Mouse (Mus musculus): ENCODE results near the gene Mepce. TPM values are rescaled to one million over a fixed set of nuclear protein-coding genes. Genes with fewer than 3 reads are reported as not detected.
A peak's percentile ranks its signal among the peaks of the same experiment; 100 is the strongest.

The Mepce gene
- polyA plus RNA-seq, 1 experiment from 2014 or later: 6.2 TPM

DNA sequence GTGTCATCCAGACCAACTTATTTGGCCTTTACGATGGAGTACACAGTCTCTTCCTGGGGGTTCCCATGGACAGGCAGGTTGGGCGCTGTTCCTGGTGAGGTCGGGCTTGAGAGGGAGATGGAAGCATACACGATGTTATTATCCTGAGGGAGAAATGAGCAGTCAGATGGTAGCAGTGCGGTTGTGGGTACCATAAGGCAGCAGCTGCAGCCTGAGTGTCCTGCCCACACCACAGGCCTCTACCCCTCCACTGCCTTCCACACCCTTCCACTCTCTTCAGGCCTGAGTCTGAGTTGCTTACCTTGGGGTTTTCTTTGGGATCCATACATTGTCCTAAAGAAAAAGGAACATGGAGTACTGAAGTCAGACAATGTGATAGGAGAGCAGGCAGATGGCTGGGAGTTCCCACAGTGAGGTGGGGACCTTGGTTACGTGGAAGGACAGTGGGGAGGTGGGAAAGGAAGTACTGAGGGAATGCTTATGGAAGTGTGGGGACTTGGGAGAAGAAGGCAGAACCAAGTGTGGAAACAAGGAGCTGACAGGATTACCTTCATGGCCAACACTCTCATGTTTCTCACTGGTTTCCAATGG lies 36.1 kb upstream of the Mepce start:
- 70% methylated on average over 6 of the region's 6 CpGs for WGBS
- H3K9ac ChIP-seq: no peak overlapping the region
- no peak overlapping the region for H3K4me2 ChIP-seq
- no peaks in the 10 kb centered on the region for H3K27me3 ChIP-seq (replicated peaks)
- H3K9me3 ChIP-seq: no peaks in the 10 kb centered on the region
- no peak overlapping the region for H3K27ac ChIP-seq (replicated peaks)
- no peak overlapping the region for H3K4me3 ChIP-seq
- H3K36me3 ChIP-seq: no peaks in the 10 kb centered on the region
- H3K4me1 ChIP-seq: no peaks in the 10 kb centered on the region
- ATAC-seq (ENCODE audit: extremely low read depth, insufficient number of reproducible peaks, low FRiP score, low TSS enrichment): no peak

DNA sequence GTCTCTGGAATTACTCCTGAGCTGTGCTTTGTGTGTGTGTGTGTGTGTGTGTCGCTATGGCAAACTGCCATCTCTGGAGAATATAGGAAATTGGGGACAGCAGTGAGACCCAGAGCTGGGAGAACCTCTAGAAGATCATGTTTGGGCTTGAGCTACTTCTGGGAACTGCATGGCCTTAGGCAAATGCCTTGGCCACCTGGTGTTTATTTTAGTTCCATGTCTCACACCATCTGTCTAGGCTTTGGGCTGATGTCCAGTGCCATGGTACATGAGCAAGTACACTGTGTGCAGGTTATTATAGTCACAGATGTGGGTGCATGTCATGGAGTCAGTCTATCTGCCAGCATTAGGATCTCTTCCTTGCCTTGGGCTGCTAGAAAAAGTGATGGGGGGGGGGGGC lies 35.1 kb upstream of the Mepce start:
- Histone ChIP-seq H3K4me2 (no peak overlapping the region), H3K27me3 (replicated peaks) (no peaks in the 10 kb centered on the region)
- WGBS: 74% methylated on average over 1 of the region's 1 CpGs

DNA sequence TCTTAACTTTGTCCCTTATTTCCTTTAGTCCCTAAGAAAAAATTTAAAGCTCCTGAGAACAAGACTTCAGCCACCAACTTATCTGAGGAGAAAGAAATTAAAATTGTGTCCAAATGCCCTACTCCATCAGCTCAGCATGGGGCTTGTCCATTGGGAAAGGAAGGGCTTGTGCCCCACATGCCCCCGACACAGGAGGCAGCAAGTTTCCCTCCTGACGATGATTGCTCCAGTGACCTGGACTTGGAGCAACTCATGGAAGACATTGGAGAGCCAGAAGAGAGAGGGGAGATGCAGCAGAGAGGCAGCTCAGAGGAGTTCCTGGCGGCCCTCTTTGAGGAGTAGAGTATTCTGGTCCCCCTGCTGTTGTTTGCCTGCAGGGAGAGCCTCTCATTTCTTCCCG lies 34.7 kb upstream of the Mepce start:
- Histone ChIP-seq H3K9ac (no peak overlapping the region), H3K4me2 (no peak overlapping the region), H3K4me1 (0 out of 2 replicates have a peak, but pooled peaks cover 3% of the 10 kb centered on the region), H3K36me3 (no peaks in the 10 kb centered on the region), H3K27ac (replicated peaks) (no peak overlapping the region), H3K9me3 (no peaks in the 10 kb centered on the region), H3K4me3 (no peak overlapping the region), H3K27me3 (replicated peaks) (no peaks in the 10 kb centered on the region)
- WGBS: 56% methylated on average over 4 of the region's 4 CpGs
- no peak for ATAC-seq (ENCODE audit: extremely low read depth, insufficient number of reproducible peaks, low FRiP score, low TSS enrichment)

More for the DNA sequence above, 35.1 kb upstream of the Mepce start:
- no peak overlapping the region for H3K4me3 ChIP-seq
- H3K9ac ChIP-seq: no peak overlapping the region
- no peaks in the 10 kb centered on the region for H3K9me3 ChIP-seq
- no peaks in the 10 kb centered on the region for H3K36me3 ChIP-seq
- no peak for ATAC-seq (ENCODE audit: extremely low read depth, insufficient number of reproducible peaks, low FRiP score, low TSS enrichment)
- 0 out of 2 replicates have a peak, but pooled peaks cover under 1% of the 10 kb centered on the region for H3K4me1 ChIP-seq
- H3K27ac ChIP-seq (replicated peaks): no peak overlapping the region

DNA sequence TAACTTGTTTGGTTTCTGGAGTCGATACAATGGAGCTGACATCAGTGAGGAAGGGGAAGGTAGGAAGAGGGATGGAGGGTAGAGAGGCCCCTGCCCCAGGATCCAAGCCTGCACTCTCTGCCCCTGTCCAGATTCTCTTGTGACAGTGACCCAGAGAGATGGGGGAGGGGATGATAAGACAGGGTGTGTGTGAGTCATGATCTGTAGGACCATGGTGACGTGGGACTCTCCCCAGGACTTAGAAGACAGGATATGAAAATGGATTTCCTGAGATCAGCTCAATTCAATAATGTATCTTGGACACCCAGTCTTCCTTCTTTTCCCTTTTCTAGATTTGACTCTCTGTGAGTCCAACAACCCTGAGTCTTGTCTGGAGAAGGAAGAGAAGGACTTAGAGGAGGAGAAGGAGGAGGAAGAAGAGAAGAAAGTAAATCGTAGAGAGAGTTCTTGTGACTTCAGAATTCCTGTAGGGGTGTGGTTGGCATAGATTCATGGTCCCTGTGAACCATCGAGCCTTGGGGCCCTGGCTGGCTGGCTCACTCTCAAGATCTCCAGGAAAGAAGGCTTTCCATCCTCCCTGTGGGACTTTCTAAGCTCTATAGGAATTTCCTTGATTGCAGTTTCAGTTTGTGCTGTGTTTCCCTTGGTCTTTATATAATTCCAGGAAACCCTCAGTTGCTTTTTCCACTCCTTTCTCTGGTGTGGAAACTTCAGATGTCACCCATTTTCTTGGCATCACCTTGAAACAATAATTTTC lies 30.2 kb upstream of the Mepce start:
- Histone ChIP-seq H3K27me3 (replicated peaks) (no peaks in the 10 kb centered on the region), H3K9ac (no peak overlapping the region), H3K36me3 (no peaks in the 10 kb centered on the region), H3K27ac (replicated peaks) (peak overlapping the region; percentile 72), H3K4me1 (0 out of 2 replicates have a peak, but pooled peaks cover 3% of the 10 kb centered on the region), H3K4me3 (no peak overlapping the region), H3K4me2 (no peak overlapping the region), H3K9me3 (no peaks in the 10 kb centered on the region)
- no peak for ATAC-seq (ENCODE audit: extremely low read depth, insufficient number of reproducible peaks, low FRiP score, low TSS enrichment)
- 44% methylated on average over 4 of the region's 4 CpGs for WGBS

DNA sequence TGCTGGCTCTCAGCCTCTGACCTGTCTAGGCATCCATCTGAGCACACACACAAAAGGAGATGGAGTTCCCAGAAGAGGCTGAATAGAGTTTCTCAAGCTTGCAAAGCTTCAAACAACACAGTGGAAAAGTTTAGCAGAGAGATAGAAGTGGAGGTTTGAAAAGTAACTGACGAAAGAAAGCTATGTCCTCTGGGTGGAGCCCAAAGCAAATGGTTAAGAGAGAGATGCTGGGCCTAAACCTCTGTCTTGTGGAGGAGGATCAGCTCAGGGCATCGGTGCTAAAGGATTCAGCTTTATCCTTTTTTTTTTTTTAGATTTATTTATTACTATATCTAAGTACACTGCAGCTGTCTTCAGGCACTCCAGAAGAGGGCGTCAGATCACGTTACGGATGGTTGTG lies 20.9 kb upstream of the Mepce start:
- WGBS: 81% methylated on average over 5 of the region's 5 CpGs
- ATAC-seq (ENCODE audit: extremely low read depth, insufficient number of reproducible peaks, low FRiP score, low TSS enrichment): no peak

DNA sequence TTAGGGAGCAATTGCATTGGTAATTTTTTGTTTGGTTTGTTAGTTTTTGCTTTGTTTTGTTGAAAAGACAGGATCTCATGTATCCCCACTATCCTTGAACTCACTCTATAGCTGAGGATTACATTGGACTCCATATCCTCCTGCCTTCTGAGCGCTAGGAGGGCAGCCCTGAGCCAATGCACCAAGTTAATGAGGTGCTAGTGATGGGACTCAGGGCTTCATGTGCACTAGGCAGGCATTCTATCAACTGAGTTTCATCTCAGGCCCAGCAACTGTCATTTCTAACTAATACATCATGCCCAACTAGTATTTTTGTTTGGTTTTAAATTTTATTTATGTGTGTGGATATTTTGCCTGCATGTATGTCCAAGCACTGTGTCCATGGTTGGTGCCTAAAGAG lies 18.7 kb upstream of the Mepce start:
- ATAC-seq (ENCODE audit: extremely low read depth, insufficient number of reproducible peaks, low FRiP score, low TSS enrichment): no peak

More for the DNA sequence above, 20.9 kb upstream of the Mepce start:
- H3K27ac ChIP-seq (replicated peaks): no peak overlapping the region
- no peaks in the 10 kb centered on the region for H3K9me3 ChIP-seq
- no peaks in the 10 kb centered on the region for H3K27me3 ChIP-seq (replicated peaks)
- H3K4me3 ChIP-seq: no peak overlapping the region
- no peaks in the 10 kb centered on the region for H3K4me1 ChIP-seq
- no peak overlapping the region for H3K9ac ChIP-seq
- H3K36me3 ChIP-seq: no peaks in the 10 kb centered on the region
- H3K4me2 ChIP-seq: no peak overlapping the region

DNA sequence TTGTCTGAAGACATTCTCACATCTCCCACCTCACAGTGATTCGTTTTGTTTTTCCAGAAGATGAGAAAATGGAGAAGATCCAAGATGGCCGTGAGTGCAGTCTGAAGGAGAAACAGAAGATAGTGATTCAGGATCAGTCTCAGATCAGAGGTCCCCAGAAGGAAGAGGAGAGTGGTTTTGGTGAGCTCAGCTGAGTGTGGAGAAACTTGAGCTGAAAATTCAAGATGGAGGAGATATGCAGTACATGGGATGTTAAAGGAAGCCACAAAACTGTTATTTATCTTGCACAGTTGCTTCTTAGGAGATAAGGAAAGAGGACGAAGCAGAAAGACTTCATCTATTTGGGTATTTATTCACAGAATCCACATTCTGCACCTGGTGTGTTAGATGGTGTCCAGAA lies 13.5 kb upstream of the Mepce start:
- no peak for ATAC-seq (ENCODE audit: extremely low read depth, insufficient number of reproducible peaks, low FRiP score, low TSS enrichment)
- Histone ChIP-seq H3K36me3 (no peaks in the 10 kb centered on the region), H3K4me1 (no peaks in the 10 kb centered on the region), H3K9me3 (no peaks in the 10 kb centered on the region), H3K27me3 (replicated peaks) (no peaks in the 10 kb centered on the region), H3K27ac (replicated peaks) (no peak overlapping the region), H3K9ac (no peak overlapping the region), H3K4me2 (no peak overlapping the region), H3K4me3 (no peak overlapping the region)
- 71% methylated on average over 3 of the region's 3 CpGs for WGBS

More for the DNA sequence above, 18.7 kb upstream of the Mepce start:
- Histone ChIP-seq H3K27ac (replicated peaks) (no peak overlapping the region), H3K4me3 (no peak overlapping the region), H3K4me2 (no peak overlapping the region), H3K9ac (no peak overlapping the region), H3K36me3 (no peaks in the 10 kb centered on the region), H3K9me3 (no peaks in the 10 kb centered on the region), H3K4me1 (no peaks in the 10 kb centered on the region), H3K27me3 (replicated peaks) (no peaks in the 10 kb centered on the region)
- WGBS: 76% methylated on average over 1 of the region's 1 CpGs

DNA sequence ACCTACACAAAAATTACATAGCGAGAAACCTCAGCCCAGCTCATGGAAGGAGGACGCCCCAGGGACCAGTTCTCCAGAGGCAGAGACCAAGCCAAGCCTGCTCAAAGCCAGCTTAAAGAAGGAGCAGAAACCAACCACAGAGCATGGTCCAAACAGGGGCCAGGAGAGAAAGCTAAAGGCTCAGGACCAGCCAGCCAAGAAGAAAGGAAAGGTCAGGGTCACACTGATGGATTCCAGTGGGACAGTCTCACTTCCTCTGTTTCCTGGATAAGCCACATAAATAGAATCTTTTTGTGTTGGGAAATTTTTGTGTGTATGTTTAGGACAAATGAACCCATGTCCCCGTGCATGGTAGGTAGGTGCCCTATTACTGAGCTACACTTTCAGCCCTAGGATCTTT lies 9.2 kb upstream of the Mepce start:
- ATAC-seq (ENCODE audit: extremely low read depth, insufficient number of reproducible peaks, low FRiP score, low TSS enrichment): no peak
- no peak overlapping the region for H3K27ac ChIP-seq (replicated peaks)
- 81% methylated on average over 3 of the region's 3 CpGs for WGBS

DNA sequence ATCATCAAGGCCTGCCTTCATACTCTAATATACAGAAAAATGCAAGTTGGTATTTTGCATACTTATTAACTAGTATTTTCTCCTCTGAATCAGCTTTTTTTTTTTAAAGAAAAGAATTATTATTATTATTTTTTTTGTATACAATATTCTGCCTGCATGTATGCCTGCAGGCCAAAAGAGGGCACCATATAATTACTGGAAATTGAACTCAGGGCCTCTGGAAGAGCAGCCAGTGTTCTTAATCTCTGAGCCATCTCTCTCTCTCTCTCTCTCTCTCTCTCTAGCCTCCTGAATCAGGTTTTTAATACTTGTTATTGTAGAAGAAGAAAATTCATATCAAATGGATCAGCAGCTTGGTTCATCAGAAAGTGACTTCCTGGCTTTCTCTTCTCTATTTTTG lies 4.1 kb upstream of the Mepce start:
- Histone ChIP-seq H3K27ac (replicated peaks) (no peak overlapping the region), H3K9me3 (no peaks in the 10 kb centered on the region), H3K4me1 (peaks cover 6% of the 10 kb centered on the region), H3K27me3 (replicated peaks) (no peaks in the 10 kb centered on the region), H3K4me3 (no peak overlapping the region), H3K4me2 (no peak overlapping the region), H3K36me3 (no peaks in the 10 kb centered on the region), H3K9ac (no peak overlapping the region)
- ATAC-seq (ENCODE audit: extremely low read depth, insufficient number of reproducible peaks, low FRiP score, low TSS enrichment): no peak

More for the DNA sequence above, 9.2 kb upstream of the Mepce start:
- Histone ChIP-seq H3K36me3 (no peaks in the 10 kb centered on the region), H3K4me3 (no peak overlapping the region), H3K4me2 (no peak overlapping the region), H3K4me1 (no peaks in the 10 kb centered on the region), H3K9ac (no peak overlapping the region), H3K27me3 (replicated peaks) (no peaks in the 10 kb centered on the region), H3K9me3 (no peaks in the 10 kb centered on the region)

DNA sequence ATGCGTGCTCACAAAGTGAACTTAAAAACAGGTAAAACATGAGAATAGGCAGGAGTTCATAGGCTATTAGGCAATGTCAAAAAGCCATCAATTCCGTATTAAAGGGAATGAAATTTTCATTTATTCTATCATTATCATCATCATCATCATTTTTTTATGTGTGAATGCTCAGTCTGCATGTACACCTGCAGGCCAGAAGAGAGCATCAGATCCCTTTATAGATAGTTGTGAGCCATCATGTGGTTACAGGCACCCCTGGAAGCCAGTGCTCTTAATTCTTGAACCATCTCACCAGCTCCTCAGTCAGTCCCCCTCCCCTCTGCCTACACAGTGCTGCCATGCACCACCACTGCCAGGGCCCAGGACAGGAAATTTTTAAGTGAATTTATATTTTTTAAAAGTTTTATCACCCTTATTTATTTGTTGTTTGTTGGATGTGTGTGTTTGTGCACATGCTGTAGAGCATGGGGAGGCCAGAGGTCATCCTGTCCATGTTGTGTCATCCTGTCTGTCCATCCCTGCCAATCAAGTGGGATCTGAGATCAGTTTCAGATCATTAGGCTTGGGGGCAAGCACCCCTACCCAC lies 1.6 kb upstream of the Mepce start:
- Histone ChIP-seq H3K27ac (replicated peaks) (no peak overlapping the region), H3K4me3 (no peak overlapping the region), H3K36me3 (peaks cover 11% of the 10 kb centered on the region), H3K27me3 (replicated peaks) (no peaks in the 10 kb centered on the region), H3K9ac (no peak overlapping the region), H3K4me2 (no peak overlapping the region), H3K9me3 (no peaks in the 10 kb centered on the region), H3K4me1 (peaks cover 20% of the 10 kb centered on the region)
- ATAC-seq (ENCODE audit: extremely low read depth, insufficient number of reproducible peaks, low FRiP score, low TSS enrichment): no peak
- WGBS: 87% methylated on average over 2 of the region's 2 CpGs

DNA sequence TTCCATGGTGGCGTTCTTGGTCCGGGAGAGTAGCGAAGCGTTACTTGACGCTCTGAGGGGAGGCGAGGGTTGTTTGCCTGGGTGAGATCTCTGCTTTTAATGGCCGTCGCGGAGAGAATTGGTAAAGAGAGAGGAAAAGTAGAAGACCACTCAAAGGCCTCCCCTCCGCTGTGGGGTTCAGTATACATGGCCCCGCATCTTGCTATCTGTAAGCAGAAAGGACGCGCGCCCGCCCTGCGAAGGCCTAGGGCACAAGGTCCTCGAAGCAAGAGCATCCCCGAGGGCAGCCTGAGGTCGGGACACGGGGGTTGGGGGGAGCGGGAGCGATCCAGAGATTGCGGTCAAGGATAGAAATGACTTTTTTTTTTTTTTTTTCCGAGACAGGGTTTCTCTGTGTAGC lies 716 bp upstream of the Mepce start:
- Histone ChIP-seq H3K4me1 (peaks cover 28% of the 10 kb centered on the region), H3K36me3 (peaks cover 19% of the 10 kb centered on the region), H3K27me3 (replicated peaks) (no peaks in the 10 kb centered on the region), H3K4me2 (peak overlapping the region; percentile 97), H3K4me3 (peak overlapping the region; percentile 90), H3K27ac (replicated peaks) (no peak overlapping the region), H3K9ac (peak overlapping the region; percentile 47), H3K9me3 (no peaks in the 10 kb centered on the region)
- ATAC-seq (ENCODE audit: extremely low read depth, insufficient number of reproducible peaks, low FRiP score, low TSS enrichment): no peak
- 61% methylated on average over 24 of the region's 24 CpGs for WGBS
